27 mouse cellular contexts compared by ENCODE assay signal in the genomic region with DNA sequence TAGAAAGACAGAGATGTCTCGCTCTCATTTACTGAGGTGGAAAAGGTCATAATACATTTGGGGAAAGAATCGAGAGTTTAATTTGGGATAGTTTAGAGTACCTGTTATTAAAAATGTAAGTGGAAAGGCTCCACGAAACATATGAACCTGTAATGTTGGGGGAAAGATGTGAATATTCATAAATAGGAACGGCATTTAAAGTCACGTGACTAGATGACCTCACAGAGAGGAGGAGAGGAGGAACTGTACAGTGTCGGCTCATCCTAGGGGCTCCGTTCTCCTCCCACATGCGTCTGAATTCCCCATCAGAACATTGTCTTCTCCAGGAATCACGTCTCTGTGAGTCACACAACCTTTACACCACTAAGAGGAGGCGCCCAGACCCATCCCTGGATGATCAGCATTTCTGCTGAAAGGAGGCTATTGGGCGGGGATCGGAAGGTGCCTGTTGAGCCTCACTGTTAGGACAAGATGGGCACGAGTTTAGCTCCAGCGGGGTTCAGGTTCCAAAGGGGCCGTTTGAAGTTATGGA. TPM values are rescaled to one million over a fixed set of nuclear protein-coding genes. Genes with fewer than 3 reads are reported as not detected.
"Had no signal": no experiment of that assay in that cellular context is flagged by ENCODE, and none has a peak within 500 bp of the region (broad histone marks: within the 10 kb centered on the region; RNA-seq: fewer than 3 reads in every experiment).

No protein-coding gene starts in this region.

- H3K4me3 ChIP-seq: heart, adult 2 months; heart, embryonic 12.5 days; hindbrain, embryonic 12.5 days; layer of hippocampus, adult 2 months; left cerebral cortex, adult 2 months; limb, embryonic 10.5 days; limb, embryonic 12.5 days; liver, embryonic 13.5 days; liver, embryonic 15.5 days had no signal

- H3K4me2 ChIP-seq: heart, embryonic 12.5 days; hindbrain, embryonic 12.5 days; hindbrain, embryonic 14.5 days; limb, embryonic 12.5 days; liver, embryonic 11.5 days; liver, embryonic 13.5 days; liver, embryonic 15.5 days had no signal

- DNase-seq: gastrocnemius, postnatal 14 days; gastrocnemius, postnatal 36 days; heart, adult 2 months; heart, postnatal 10 days; kidney, adult 18-20 months; kidney, adult 8-10 months; kidney, postnatal 10 days; kidney, postnatal 25 days; kidney, postnatal 4 days; liver; liver, embryonic 13.5 days had no signal

- H3K27me3 ChIP-seq: liver, embryonic 13.5 days; liver, embryonic 15.5 days had no signal

- H3K36me3 ChIP-seq: heart, embryonic 12.5 days; hindbrain, embryonic 12.5 days; limb, embryonic 10.5 days; limb, embryonic 12.5 days; liver, embryonic 13.5 days; liver, embryonic 15.5 days had no signal

- H3K27ac ChIP-seq: heart, adult 2 months; hindbrain, embryonic 12.5 days; hindbrain, embryonic 14.5 days; layer of hippocampus, adult 2 months; left cerebral cortex, adult 2 months; limb, embryonic 10.5 days; limb, embryonic 12.5 days; liver, embryonic 13.5 days; liver, embryonic 15.5 days had no signal

- H3K9ac ChIP-seq: heart, embryonic 12.5 days; hindbrain, embryonic 12.5 days; hindbrain, embryonic 14.5 days; limb, embryonic 12.5 days; liver, embryonic 13.5 days; liver, embryonic 15.5 days had no signal

- H3K9me3 ChIP-seq: heart, embryonic 12.5 days; hindbrain, embryonic 12.5 days; limb, embryonic 10.5 days; limb, embryonic 12.5 days; liver, embryonic 13.5 days; liver, embryonic 15.5 days had no signal

- H3K4me1 ChIP-seq: heart, embryonic 12.5 days; hindbrain, embryonic 12.5 days; limb, embryonic 10.5 days; limb, embryonic 12.5 days; liver, embryonic 13.5 days; liver, embryonic 15.5 days had no signal

- ATAC-seq: hindbrain, embryonic 16.5 days; inflammation-experienced regulatory T-cells, adult 6 months; intestine, postnatal 0 days had no signal

RNA-seq across cellular contexts. Expression of a gene that starts 0.7 kb away (rescaled TPM):
- total RNA-seq: hematopoietic stem cell, adult 5-6 weeks had no signal

RNA-seq across cellular contexts. Expression of a gene that starts 43.5 kb away (rescaled TPM):
- total RNA-seq: gastrocnemius, adult 18-20 months; gastrocnemius, adult 8-10 months; gastrocnemius, postnatal 14 days; gastrocnemius, postnatal 36 days; heart, adult 2 months; heart, postnatal 10 days; heart, postnatal 25 days had no signal
- polyA plus RNA-seq: inflammation-experienced regulatory T-cells, adult 6 months; liver, embryonic 11.5 days; liver, embryonic 13.5 days; liver, embryonic 15.5 days had no signal
